Mouse (Mus musculus): ENCODE data around the gene Tnp1.

GRCm38 (mm10) chr1:72992944-72993464, 22.7 kb downstream of the Tnp1 start:
- TF ChIP-seq CTCF (IDR thresholded peaks at IDR 0.05; ENCODE audit: control insufficient read depth, insufficient read depth, insufficient read length) (no peak), USF1 (IDR thresholded peaks at IDR 0.05; ENCODE audit: low read depth) (no peak), MYOD1 (IDR thresholded peaks at IDR 0.05; ENCODE audit: control insufficient read depth, insufficient read length, low read depth) (no peak), MAX (IDR thresholded peaks at IDR 0.05) (no peak)

Measured in C2C12 (cell line).